8 mouse cellular contexts compared by ENCODE assay signal in genomic region chr11:7055455-7056017, GRCm38 (mm10). TPM values are rescaled to one million over a fixed set of nuclear protein-coding genes. Genes with fewer than 3 reads are reported as not detected.
DNase-seq lines count a peak whose midpoint lies in the region; ATAC-seq lines count a peak whose summit lies in the region.

No protein-coding gene starts in this region.

- DNase-seq in lung, postnatal 10 days = peak; percentile 7
- DNase-seq in lung, adult 18-20 months = no peak
- peak; percentile 74 to 77 for DNase-seq in heart, postnatal 10 days
- peak; percentile 93 for DNase-seq in left cerebral cortex, postnatal 4 days
- no peak for DNase-seq in spleen, postnatal 10 days (ENCODE audit: low spot score in 2 of 2)
- no peak for DNase-seq in urinary bladder, postnatal 10 days (ENCODE audit: low spot score)

- H3K36me3 ChIP-seq in forebrain, embryonic 12.5 days (replicated peaks) = no peaks in the 10 kb centered on the region
- H3K36me3 ChIP-seq in stomach, embryonic 14.5 days (ENCODE audit: control insufficient read depth, insufficient read depth, low read length) = no peaks in the 10 kb centered on the region

- 21% methylated on average over 14 of the region's 14 CpGs for WGBS in forebrain, embryonic 12.5 days
- WGBS in stomach, embryonic 14.5 days = 20% methylated on average over 14 of the region's 14 CpGs

- peaks cover 42% of the 10 kb centered on the region for H3K27me3 ChIP-seq in forebrain, embryonic 12.5 days
- no peaks in the 10 kb centered on the region for H3K27me3 ChIP-seq in stomach, embryonic 14.5 days (ENCODE audit: control insufficient read depth, insufficient read depth, low read length)

- no peak overlapping the region for H3K4me3 ChIP-seq in forebrain, embryonic 12.5 days (replicated peaks)
- no peak overlapping the region for H3K4me3 ChIP-seq in stomach, embryonic 14.5 days (ENCODE audit: low read depth, low read length)

- peak; percentile 70 for ATAC-seq in forebrain, embryonic 12.5 days (ENCODE audit: low FRiP score)
- ATAC-seq in stomach, embryonic 14.5 days (ENCODE audit: insufficient number of reproducible peaks, insufficient read depth, low FRiP score, low read depth) = peak; percentile 73; the same call in 1 of the 2 replicates

- intact Hi-C loops in heart, postnatal 10 days (cut with DNase I) = loop anchor here (5.0 kb wide), 1 partner anchor 87 kb away; no protein-coding TSS in a partner anchor
- intact Hi-C loops in left cerebral cortex, postnatal 4 days (cut with DNase I) = no loop called here

- no peak overlapping the region for H3K27ac ChIP-seq in forebrain, embryonic 12.5 days
- no peak overlapping the region for H3K27ac ChIP-seq in stomach, embryonic 14.5 days (ENCODE audit: low read length)

- peaks cover 14% of the 10 kb centered on the region for H3K4me1 ChIP-seq in forebrain, embryonic 12.5 days
- peaks cover 14% of the 10 kb centered on the region for H3K4me1 ChIP-seq in stomach, embryonic 14.5 days (ENCODE audit: control insufficient read depth, insufficient read depth, low read length)

- H3K9me3 ChIP-seq in forebrain, embryonic 12.5 days = no peaks in the 10 kb centered on the region
- no peaks in the 10 kb centered on the region for H3K9me3 ChIP-seq in stomach, embryonic 14.5 days (ENCODE audit: control insufficient read depth, low read depth, low read length)

- peak overlapping the region; percentile 34 for H3K4me2 ChIP-seq in forebrain, embryonic 12.5 days
- peak overlapping the region; percentile 27 for H3K4me2 ChIP-seq in stomach, embryonic 14.5 days (replicated peaks; ENCODE audit: low read depth, low read length)

- H3K9ac ChIP-seq in forebrain, embryonic 12.5 days = no peak overlapping the region
- no peak overlapping the region for H3K9ac ChIP-seq in stomach, embryonic 14.5 days (replicated peaks; ENCODE audit: low read depth, low read length)

RNA-seq across cellular contexts. Expression of gene Adcy1, which starts 7.8 kb away (rescaled TPM):
- polyA plus RNA-seq in forebrain, embryonic 12.5 days (2016; fragmentation: Nextera tagmentation; extraction: Ambion mirVana) = 1.1 and 1.3 TPM in 2 replicates
- 1 to 10 TPM in 1 of 2 experiments, under 1 TPM in 1; 0.79 to 1.7 TPM for total RNA-seq in heart, postnatal 10 days (2021)
- total RNA-seq in left cerebral cortex, postnatal 4 days (2021) = 100 to 1,000 TPM; 328 to 375 TPM
- 3.6 and 4.4 TPM in 2 replicates for polyA plus RNA-seq in stomach, embryonic 14.5 days (2014; fragmentation: Nextera tagmentation; extraction: Ambion mirVana)

Comparison
In these comparisons a context has a peak if more than half of its experiments do, and no peak if none do; other contexts are left out.
1. DNase-seq: peak in lung, postnatal 10 days (single experiment), heart, postnatal 10 days (2 of 2) and left cerebral cortex, postnatal 4 days (single experiment); none in lung, adult 18-20 months (0 of 2), spleen, postnatal 10 days (0 of 2) and urinary bladder, postnatal 10 days (single experiment).
2. RNA of gene Adcy1, which starts 7.8 kb away (total RNA-seq): 328 to 375 TPM in left cerebral cortex, postnatal 4 days; 0.79 to 1.7 TPM in heart, postnatal 10 days; every median in the first group is over 100 times any median in the second.